Mouse (Mus musculus): ENCODE measurements at regions not wholly inside any gene's neighbourhood (a gene's known extent, or its start where the extent isn't known, plus 50 kb on each side); places are given as distances from the start of the nearest gene placed in this dataset.
"Not testable (repeated sequence)": the region's sequence is repeated elsewhere in the genome, so short reads cannot be mapped to it uniquely, and the experiment has no call there.

DNA sequence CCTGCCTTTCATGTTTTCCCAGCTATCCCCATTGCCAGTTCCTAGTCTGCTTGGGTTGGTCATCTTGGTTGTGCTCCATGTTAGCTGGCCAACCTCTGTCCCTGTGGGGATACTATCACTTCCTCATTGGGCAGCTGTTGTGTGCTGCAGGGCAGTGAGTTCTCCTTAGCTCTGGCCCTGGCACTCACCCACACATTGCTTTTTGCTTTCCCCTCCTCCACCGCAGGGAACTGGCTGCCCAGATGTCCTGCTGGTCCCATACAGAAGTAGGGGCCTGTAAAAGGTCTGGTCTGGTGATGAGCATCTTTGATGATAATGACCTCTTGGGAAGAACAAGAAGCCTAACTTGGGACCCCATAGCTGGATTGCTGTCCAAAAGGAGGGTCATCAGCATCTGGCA is 308.2 kb upstream of the Gm21863 start:
- not testable (repeated sequence) for DNase-seq (ENCODE audit: low read depth, low spot score)

- not testable (repeated sequence) for DNase-seq (ENCODE audit: low read depth, low spot score)
Observed at GRCm38 (mm10) chr12:19668541-19668940, 285.8 kb upstream of the Gm21863 start.

DNA sequence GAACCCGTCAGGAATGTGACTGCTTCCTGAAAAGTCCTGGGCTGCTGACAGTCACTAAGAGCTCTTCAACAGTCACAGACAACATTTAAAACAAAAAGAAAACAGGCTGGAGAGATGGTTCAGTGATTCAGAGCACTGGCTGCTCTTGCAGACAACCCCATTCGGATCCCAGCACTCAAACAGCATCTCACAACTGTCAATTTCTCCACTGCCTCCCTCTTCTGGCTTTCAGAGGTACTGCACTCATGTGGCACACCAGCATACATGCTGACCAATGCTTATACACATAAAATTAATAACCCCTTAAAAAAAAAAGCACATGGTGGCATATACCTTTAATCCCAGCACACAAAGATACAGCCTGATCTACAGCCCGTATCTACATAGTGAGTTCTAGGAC is 283.7 kb upstream of the Gm21863 start:
- DNase-seq (ENCODE audit: low read depth, low spot score): peak; percentile 11

Measured in WW6 (cell line).